Mouse (Mus musculus) ES-E14 (cell line): ENCODE data around the gene Krt20.

ENCODE experiments used
- CHD2 ChIP-seq: IDR thresholded peaks from 2 replicates; pipeline ENCODE4 v1.6.1; 2014; ENCODE audit warnings: mild to moderate bottlenecking, low read depth, low read length, inconsistent platforms
- MAFK ChIP-seq: IDR thresholded peaks from 2 replicates; pipeline ENCODE4 v1.6.1; 2014; ENCODE audit warnings: mild to moderate bottlenecking, low read depth, low read length, inconsistent platforms; ENCODE audit not compliant: insufficient read depth
- ZC3H11A ChIP-seq: IDR thresholded peaks from 2 replicates; pipeline ENCODE4 v1.6.1; 2012; ENCODE audit warnings: low read depth, mild to moderate bottlenecking, inconsistent platforms, low read length, borderline replicate concordance

DNA sequence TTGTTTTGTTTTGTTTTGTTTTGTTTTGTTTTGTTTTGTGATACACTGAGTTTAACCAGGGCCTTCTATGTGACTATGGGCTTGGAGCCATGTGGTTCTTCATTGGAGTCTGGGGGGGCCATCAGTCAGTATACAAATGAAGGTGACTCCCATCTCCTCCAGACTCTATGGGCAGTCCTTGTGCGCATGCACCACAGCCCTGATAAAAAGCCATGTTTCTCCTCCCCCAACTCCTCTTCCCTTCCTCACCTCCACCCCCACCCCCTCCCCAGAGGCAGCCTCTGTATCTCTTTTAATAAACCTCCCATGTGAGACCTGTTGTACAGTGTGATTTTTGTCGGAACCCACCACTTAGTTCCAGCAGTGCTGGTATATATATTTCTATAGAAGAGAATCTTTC, 41.3 kb downstream of the Krt20 start:
- TF ChIP-seq CHD2 (no peak), MAFK (no peak), ZC3H11A (no peak)
